Mouse (Mus musculus) lung, postnatal 0 days (tissue): ENCODE results near the gene Tbr1. TPM values are rescaled to one million over a fixed set of nuclear protein-coding genes. Genes with fewer than 3 reads are reported as not detected.

ENCODE experiments used
- ATAC-seq: fragments of 200-750 bp; cut with Nextera tagmentation; 2 replicates; pipeline ENCODE4 v1.8.0; 2017; ENCODE audit warnings: moderate library complexity
- DNase-seq: peaks from one replicate; pipeline ENCODE4 v3.0.0-alpha.2; 2016; ENCODE audit warnings: low spot score
- H3K27ac ChIP-seq: fragments of 300-500 bp; sonication (generic); 2 replicates; pipeline ENCODE4 v1.5.1; 2014; ENCODE audit warnings: antibody characterized with exemption, mild to moderate bottlenecking, low read length, mixed read lengths
- H3K27me3 ChIP-seq: fragments of 300-500 bp; sonication (generic); replicated peaks from 2 replicates; pipeline ENCODE4 v1.6.1; 2014; ENCODE audit warnings: low read length, mixed read lengths; ENCODE audit not compliant: insufficient read depth
- H3K36me3 ChIP-seq: fragments of 300-500 bp; sonication (generic); 2 replicates; pipeline ENCODE4 v1.6.1; 2014; ENCODE audit warnings: low read length, mixed read lengths; ENCODE audit not compliant: insufficient read depth
- H3K4me1 ChIP-seq: fragments of 300-500 bp; sonication (generic); 2 replicates; pipeline ENCODE4 v1.6.1; 2014; ENCODE audit warnings: antibody characterized with exemption, low read depth, low read length, mixed read lengths; ENCODE audit not compliant: insufficient read depth
- H3K4me2 ChIP-seq: fragments of 300-500 bp; sonication (generic); replicated peaks from 2 replicates; pipeline ENCODE4 v1.6.1; 2014; ENCODE audit warnings: low read depth, mild to moderate bottlenecking, low read length, moderate library complexity, mixed read lengths
- H3K4me3 ChIP-seq: fragments of 300-500 bp; sonication (generic); 2 replicates; pipeline ENCODE4 v1.5.1; 2014; ENCODE audit warnings: low read depth, low read length
- H3K9ac ChIP-seq: fragments of 300-500 bp; sonication (generic); replicated peaks from 2 replicates; pipeline ENCODE4 v1.6.1; 2014; ENCODE audit warnings: low read depth, mild to moderate bottlenecking
- H3K9me3 ChIP-seq: fragments of 300-500 bp; sonication (generic); 2 replicates; pipeline ENCODE4 v1.6.1; 2016; ENCODE audit warnings: low read length, mixed read lengths
- CTCF ChIP-seq: IDR thresholded peaks from 2 replicates; pipeline ENCODE4 v1.5.1; 2016; ENCODE audit warnings: antibody characterized with exemption, mild to moderate bottlenecking
- EP300 ChIP-seq: IDR thresholded peaks from 2 replicates; pipeline ENCODE4 v1.6.1; 2016; ENCODE audit warnings: antibody characterized with exemption, mild to moderate bottlenecking, control low read depth
- WGBS: fragments of 180-500 bp; shearing (Covaris S2); extraction: QIAGEN DNeasy Blood & Tissue Kit; methylation state at CpG from one replicate; pipeline ENCODE4 v1.1.7; 2014; 5-methylcytosine and 5-hydroxymethylcytosine counted together
- polyA plus RNA-seq: library from polyadenylated mRNA; unstranded; fragments of >200 nt; fragmentation: Nextera tagmentation; extraction: Ambion mirVana; gene quantifications from 2 replicates; pipeline ENCODE4 v1.2.1, GENCODE M21; 2015

The Tbr1 gene
- 0.02 TPM in 1 of 2 replicates, not detected in the other for polyA plus RNA-seq

- Histone ChIP-seq H3K4me2 (0 out of 2 replicates have a peak within 1 kb of the TSS, but pooled peaks have one; percentile 5), H3K27ac (no peak within 1 kb of the TSS), H3K36me3 (no peaks in the 10 kb centered on the region), H3K27me3 (peaks cover 31% of the 10 kb centered on the region), H3K4me3 (no peak within 1 kb of the TSS), H3K9ac (no peak within 1 kb of the TSS), H3K9me3 (no peaks in the 10 kb centered on the region), H3K4me1 (0 out of 2 replicates have a peak, but pooled peaks cover 4% of the 10 kb centered on the region)
- ATAC-seq (no peak), DNase-seq (no peak)
- 16% methylated on average over 11 of the region's 11 CpGs for WGBS
- TF ChIP-seq CTCF (no peak), EP300 (no peak)
Observed at GRCm38 (mm10) chr2:61802656-61803251, at the start of gene Tbr1. Gene Tbr1, plus strand, starts transcription at chr2:61802930.

- no peak for DNase-seq
- Histone ChIP-seq H3K4me3 (no peak overlapping the region), H3K36me3 (no peaks in the 10 kb centered on the region), H3K4me1 (no peaks in the 10 kb centered on the region), H3K9ac (no peak overlapping the region), H3K9me3 (no peaks in the 10 kb centered on the region), H3K4me2 (no peak overlapping the region), H3K27me3 (no peaks in the 10 kb centered on the region), H3K27ac (no peak overlapping the region)
- no peak for TF ChIP-seq EP300
- TF ChIP-seq CTCF = no peak
- ATAC-seq = no peak
Observed at GRCm38 (mm10) chr2:61754989-61755388, 47.7 kb upstream of the Tbr1 start.

- TF ChIP-seq CTCF (no peak), EP300 (no peak)
- 74% methylated on average over 5 of the region's 5 CpGs for WGBS
- Histone ChIP-seq H3K27me3 (no peaks in the 10 kb centered on the region), H3K9ac (no peak overlapping the region), H3K4me1 (no peaks in the 10 kb centered on the region), H3K4me2 (no peak overlapping the region), H3K27ac (no peak overlapping the region), H3K9me3 (no peaks in the 10 kb centered on the region), H3K4me3 (no peak overlapping the region), H3K36me3 (no peaks in the 10 kb centered on the region)
- ATAC-seq = no peak
- DNase-seq = no peak
Observed at GRCm38 (mm10) chr2:61759234-61759855, 43.4 kb upstream of the Tbr1 start.

- no peak overlapping the region for H3K4me2 ChIP-seq
- no peak for TF ChIP-seq CTCF
- TF ChIP-seq EP300 = no peak
- ATAC-seq = no peak
- H3K9ac ChIP-seq = no peak overlapping the region
- no peak overlapping the region for H3K4me3 ChIP-seq
- no peaks in the 10 kb centered on the region for H3K27me3 ChIP-seq
- no peaks in the 10 kb centered on the region for H3K4me1 ChIP-seq
- no peak for DNase-seq
- WGBS = 82% methylated on average over 3 of the region's 3 CpGs
- no peak overlapping the region for H3K27ac ChIP-seq
- no peaks in the 10 kb centered on the region for H3K36me3 ChIP-seq
- H3K9me3 ChIP-seq = no peaks in the 10 kb centered on the region
Observed at GRCm38 (mm10) chr2:61760044-61760443, 42.7 kb upstream of the Tbr1 start.

GRCm38 (mm10) chr2:61764470-61765105 lies 38.1 kb upstream of the Tbr1 start:
- Histone ChIP-seq H3K27me3 (no peaks in the 10 kb centered on the region), H3K9me3 (no peaks in the 10 kb centered on the region), H3K27ac (no peak overlapping the region), H3K9ac (no peak overlapping the region), H3K4me1 (no peaks in the 10 kb centered on the region), H3K36me3 (no peaks in the 10 kb centered on the region), H3K4me3 (no peak overlapping the region), H3K4me2 (no peak overlapping the region)
- ATAC-seq (no peak), DNase-seq (no peak)
- no peak for TF ChIP-seq CTCF
- no peak for TF ChIP-seq EP300
- WGBS = 74% methylated on average over 6 of the region's 6 CpGs

GRCm38 (mm10) chr2:61765526-61765925 lies 37.2 kb upstream of the Tbr1 start:
- H3K9ac ChIP-seq = no peak overlapping the region
- 80% methylated on average over 4 of the region's 4 CpGs for WGBS
- no peak overlapping the region for H3K27ac ChIP-seq
- TF ChIP-seq CTCF = no peak
- TF ChIP-seq EP300 = no peak
- no peaks in the 10 kb centered on the region for H3K4me1 ChIP-seq
- H3K36me3 ChIP-seq = no peaks in the 10 kb centered on the region
- no peak overlapping the region for H3K4me2 ChIP-seq
- DNase-seq (no peak), ATAC-seq (no peak)
- H3K4me3 ChIP-seq = no peak overlapping the region
- no peaks in the 10 kb centered on the region for H3K27me3 ChIP-seq
- H3K9me3 ChIP-seq = no peaks in the 10 kb centered on the region
